Mouse (Mus musculus) A20 (cell line): ENCODE results near the gene Olfr1505.

Source experiments
- DNase-seq: peaks from one replicate; pipeline ENCODE4 v3.0.0-alpha.2; 2011; ENCODE audit warnings: low read depth, low spot score

Olfr1505 gene

GRCm38 (mm10) chr19:13913230-13913629 is at the start of gene Olfr1505:
Gene Olfr1505, plus strand, starts transcription at chr19:13913530.
- DNase-seq: no peak

GRCm38 (mm10) chr19:13897828-13898227 is 15.5 kb upstream of the Olfr1505 start, which contains the start of gene Olfr1504:
Gene Olfr1504, minus strand, starts transcription at chr19:13897928.
- no peak for DNase-seq
